Mouse (Mus musculus): ENCODE results near the gene Ctnnbl1. TPM values are rescaled to one million over a fixed set of nuclear protein-coding genes. Genes with fewer than 3 reads are reported as not detected.

The Ctnnbl1 gene
- polyA plus RNA-seq, 1 experiment from 2014 or later, result 50.1 TPM

- H3K4me3 ChIP-seq (ENCODE audit: low read depth, low read length), result no peak overlapping the region
- H3K9ac ChIP-seq (ENCODE audit: low read depth, low read length), result no peak overlapping the region
- no peak overlapping the region for H3K27ac ChIP-seq (replicated peaks; ENCODE audit: low read depth, low read length)
- no peak for DNase-seq (ENCODE audit: low spot score)
- no peaks in the 10 kb centered on the region for H3K27me3 ChIP-seq (replicated peaks; ENCODE audit: control insufficient read depth, insufficient read depth, low read length)
- no peaks in the 10 kb centered on the region for H3K4me1 ChIP-seq (ENCODE audit: control insufficient read depth, insufficient read depth, low read length)
- H3K4me2 ChIP-seq (ENCODE audit: low read depth, low read length), result no peak overlapping the region
- ATAC-seq (ENCODE audit: low read depth), result no peak
- no peaks in the 10 kb centered on the region for H3K9me3 ChIP-seq (ENCODE audit: control insufficient read depth, low read length)
- H3K36me3 ChIP-seq (ENCODE audit: control insufficient read depth, insufficient read depth, low read length), result no peaks in the 10 kb centered on the region; the same call in 1 of the 2 replicates
- WGBS, result 85% methylated on average over 10 of the region's 10 CpGs
These were observed 55.8 kb downstream of the Ctnnbl1 start for GRCm38 (mm10) chr2:157792840-157793552.

GRCm38 (mm10) chr2:157793851-157794332, 56.7 kb downstream of the Ctnnbl1 start:
- Histone ChIP-seq H3K36me3 (ENCODE audit: control insufficient read depth, insufficient read depth, low read length) (no peaks in the 10 kb centered on the region; the same call in 1 of the 2 replicates), H3K27me3 (replicated peaks; ENCODE audit: control insufficient read depth, insufficient read depth, low read length) (no peaks in the 10 kb centered on the region), H3K4me2 (ENCODE audit: low read depth, low read length) (no peak overlapping the region), H3K27ac (replicated peaks; ENCODE audit: low read depth, low read length) (no peak overlapping the region), H3K9me3 (ENCODE audit: control insufficient read depth, low read length) (no peaks in the 10 kb centered on the region), H3K4me3 (ENCODE audit: low read depth, low read length) (no peak overlapping the region), H3K9ac (ENCODE audit: low read depth, low read length) (no peak overlapping the region), H3K4me1 (ENCODE audit: control insufficient read depth, insufficient read depth, low read length) (no peaks in the 10 kb centered on the region)
- no peak for ATAC-seq (ENCODE audit: low read depth)
- no peak for DNase-seq (ENCODE audit: low spot score)
- 69% methylated on average over 8 of the region's 8 CpGs for WGBS

- Histone ChIP-seq H3K4me2 (ENCODE audit: low read depth, low read length) (no peak overlapping the region), H3K4me1 (ENCODE audit: control insufficient read depth, insufficient read depth, low read length) (peaks cover 6% of the 10 kb centered on the region; the same call in 1 of the 2 replicates), H3K27ac (replicated peaks; ENCODE audit: low read depth, low read length) (no peak overlapping the region), H3K9ac (ENCODE audit: low read depth, low read length) (no peak overlapping the region), H3K4me3 (ENCODE audit: low read depth, low read length) (no peak overlapping the region), H3K27me3 (replicated peaks; ENCODE audit: control insufficient read depth, insufficient read depth, low read length) (no peaks in the 10 kb centered on the region), H3K36me3 (ENCODE audit: control insufficient read depth, insufficient read depth, low read length) (no peaks in the 10 kb centered on the region; the same call in 1 of the 2 replicates), H3K9me3 (ENCODE audit: control insufficient read depth, low read length) (no peaks in the 10 kb centered on the region)
- DNase-seq (ENCODE audit: low spot score) (no peak), ATAC-seq (ENCODE audit: low read depth) (no peak)
- WGBS, result 97% methylated on average over 1 of the region's 1 CpGs
These were observed 58.6 kb downstream of the Ctnnbl1 start for GRCm38 (mm10) chr2:157795627-157796423.

GRCm38 (mm10) chr2:157799533-157799932, 62.3 kb downstream of the Ctnnbl1 start:
- Histone ChIP-seq H3K9me3 (ENCODE audit: control insufficient read depth, low read length) (no peaks in the 10 kb centered on the region), H3K36me3 (ENCODE audit: control insufficient read depth, insufficient read depth, low read length) (no peaks in the 10 kb centered on the region), H3K9ac (ENCODE audit: low read depth, low read length) (no peak overlapping the region), H3K4me3 (ENCODE audit: low read depth, low read length) (no peak overlapping the region), H3K27me3 (replicated peaks; ENCODE audit: control insufficient read depth, insufficient read depth, low read length) (no peaks in the 10 kb centered on the region), H3K4me1 (ENCODE audit: control insufficient read depth, insufficient read depth, low read length) (peaks cover 15% of the 10 kb centered on the region; the same call in 1 of the 2 replicates), H3K4me2 (ENCODE audit: low read depth, low read length) (no peak overlapping the region), H3K27ac (replicated peaks; ENCODE audit: low read depth, low read length) (no peak overlapping the region)
- WGBS, result 93% methylated on average over 7 of the region's 9 CpGs
- no peak for DNase-seq (ENCODE audit: low spot score)
- no peak for ATAC-seq (ENCODE audit: low read depth)

- DNase-seq (ENCODE audit: low spot score) (no peak), ATAC-seq (ENCODE audit: low read depth) (no peak)
- Histone ChIP-seq H3K27ac (replicated peaks; ENCODE audit: low read depth, low read length) (peak overlapping the region; percentile 71; the same call in 1 of the 2 replicates), H3K9ac (ENCODE audit: low read depth, low read length) (no peak overlapping the region), H3K4me2 (ENCODE audit: low read depth, low read length) (no peak overlapping the region), H3K36me3 (ENCODE audit: control insufficient read depth, insufficient read depth, low read length) (no peaks in the 10 kb centered on the region), H3K9me3 (ENCODE audit: control insufficient read depth, low read length) (no peaks in the 10 kb centered on the region), H3K4me3 (ENCODE audit: low read depth, low read length) (no peak overlapping the region), H3K4me1 (ENCODE audit: control insufficient read depth, insufficient read depth, low read length) (peaks cover 15% of the 10 kb centered on the region; the same call in 1 of the 2 replicates), H3K27me3 (replicated peaks; ENCODE audit: control insufficient read depth, insufficient read depth, low read length) (no peaks in the 10 kb centered on the region)
- WGBS, result 83% methylated on average over 2 of the region's 2 CpGs
These were observed 63.1 kb downstream of the Ctnnbl1 start for GRCm38 (mm10) chr2:157800288-157800687.

- Histone ChIP-seq H3K4me2 (ENCODE audit: low read depth, low read length) (no peak overlapping the region), H3K4me1 (ENCODE audit: control insufficient read depth, insufficient read depth, low read length) (peaks cover 15% of the 10 kb centered on the region; the same call in 1 of the 2 replicates), H3K36me3 (ENCODE audit: control insufficient read depth, insufficient read depth, low read length) (no peaks in the 10 kb centered on the region), H3K27me3 (replicated peaks; ENCODE audit: control insufficient read depth, insufficient read depth, low read length) (no peaks in the 10 kb centered on the region), H3K4me3 (ENCODE audit: low read depth, low read length) (no peak overlapping the region), H3K9ac (ENCODE audit: low read depth, low read length) (no peak overlapping the region), H3K27ac (replicated peaks; ENCODE audit: low read depth, low read length) (peak overlapping the region; percentile 71), H3K9me3 (ENCODE audit: control insufficient read depth, low read length) (no peaks in the 10 kb centered on the region)
- WGBS, result 16% methylated on average over 11 of the region's 11 CpGs
- peak; percentile 70 for ATAC-seq (ENCODE audit: low read depth)
- DNase-seq (ENCODE audit: low spot score), result peak; percentile 73
These were observed 63.7 kb downstream of the Ctnnbl1 start for GRCm38 (mm10) chr2:157800746-157801501.

- 36% methylated on average over 8 of the region's 8 CpGs for WGBS
- no peak for DNase-seq (ENCODE audit: low spot score)
- H3K4me3 ChIP-seq (ENCODE audit: low read depth, low read length), result no peak overlapping the region
These were observed 64.5 kb downstream of the Ctnnbl1 start for GRCm38 (mm10) chr2:157801505-157802357.

More at GRCm38 (mm10) chr2:157801505-157802357, 64.5 kb downstream of the Ctnnbl1 start:
- no peaks in the 10 kb centered on the region for H3K36me3 ChIP-seq (ENCODE audit: control insufficient read depth, insufficient read depth, low read length)
- H3K4me2 ChIP-seq (ENCODE audit: low read depth, low read length), result no peak overlapping the region
- no peak for ATAC-seq (ENCODE audit: low read depth)
- no peaks in the 10 kb centered on the region for H3K9me3 ChIP-seq (ENCODE audit: control insufficient read depth, low read length)
- peak overlapping the region; percentile 71 for H3K27ac ChIP-seq (replicated peaks; ENCODE audit: low read depth, low read length)
- H3K9ac ChIP-seq (ENCODE audit: low read depth, low read length), result no peak overlapping the region
- no peaks in the 10 kb centered on the region for H3K27me3 ChIP-seq (replicated peaks; ENCODE audit: control insufficient read depth, insufficient read depth, low read length)
- peaks cover 15% of the 10 kb centered on the region; the same call in 1 of the 2 replicates for H3K4me1 ChIP-seq (ENCODE audit: control insufficient read depth, insufficient read depth, low read length)

All from embryonic facial prominence, embryonic 14.5 days (tissue).